Mouse (Mus musculus) adrenal gland, postnatal 14 days (tissue): ENCODE data around the gene Olfm2. TPM values are rescaled to one million over a fixed set of nuclear protein-coding genes. Genes with fewer than 3 reads are reported as not detected.
"Not testable (repeated sequence)": the region's sequence is repeated elsewhere in the genome, so short reads cannot be mapped to it uniquely, and the experiment has no call there.

ENCODE experiments used
- DNase-seq: peaks from one replicate; pipeline ENCODE4 v3.0.0; 2021; ENCODE audit warnings: mixed read lengths
- total RNA-seq: library from RNA; stranded (reverse); gene quantifications from 2 replicates; pipeline ENCODE4 v1.2.3, GENCODE M21; 2021

Olfm2 gene
- total RNA-seq, 1 experiment from 2014 or later = 1.6 TPM

- DNase-seq = no peak
Observed at GRCm38 (mm10) chr9:20652260-20652658, 93.9 kb downstream of the Olfm2 start.

- DNase-seq = peak; percentile 98
Observed at GRCm38 (mm10) chr9:20651602-20652259, 94.4 kb downstream of the Olfm2 start, which contains the start of gene Pin1. Gene Pin1, plus strand, starts transcription at chr9:20652095.

- DNase-seq = peak; percentile 32
Observed at GRCm38 (mm10) chr9:20645121-20645520, 101.0 kb downstream of the Olfm2 start.

GRCm38 (mm10) chr9:20644360-20645081 is 101.6 kb downstream of the Olfm2 start, which contains the start of gene Fbxl12:
Gene Fbxl12, minus strand, starts transcription at chr9:20644767.
- DNase-seq = peak; percentile 88

GRCm38 (mm10) chr9:20643781-20644180 is 102.4 kb downstream of the Olfm2 start:
- DNase-seq = peak; percentile 19

GRCm38 (mm10) chr9:20642896-20643466 is 103.2 kb downstream of the Olfm2 start:
- DNase-seq = peak; percentile 94

GRCm38 (mm10) chr9:20642101-20642895 is 103.9 kb downstream of the Olfm2 start, which contains the start of gene Ubl5:
Gene Ubl5, plus strand, starts transcription at chr9:20642878.
- peak; percentile 92 for DNase-seq

GRCm38 (mm10) chr9:20641501-20641900 is 104.6 kb downstream of the Olfm2 start:
- no peak for DNase-seq

GRCm38 (mm10) chr9:20639486-20639885 is 106.7 kb downstream of the Olfm2 start:
- no peak for DNase-seq

- DNase-seq = no peak
Observed at GRCm38 (mm10) chr9:20638552-20638951, 107.6 kb downstream of the Olfm2 start.

GRCm38 (mm10) chr9:20636790-20637189 is 109.4 kb downstream of the Olfm2 start:
- no peak for DNase-seq

GRCm38 (mm10) chr9:20636256-20636655 is 109.9 kb downstream of the Olfm2 start:
- no peak for DNase-seq

GRCm38 (mm10) chr9:20635676-20636075 is 110.5 kb downstream of the Olfm2 start:
- not testable (repeated sequence) for DNase-seq

- DNase-seq = no peak
Observed at GRCm38 (mm10) chr9:20631332-20631731, 114.8 kb downstream of the Olfm2 start.

Other genes starting within 250 kb of the Olfm2 start
- 44.0 and 46.2 TPM in 2 replicates for gene Zfp266, start 224.9 kb downstream of the Olfm2 start, total RNA-seq
- gene Zfp846, start 165.1 kb downstream of the Olfm2 start, total RNA-seq = 9.2 and 10.8 TPM in 2 replicates
- gene Ubl5, start 103.5 kb downstream of the Olfm2 start, total RNA-seq = 308 TPM in 2 replicates
- gene Fbxl12, start 101.6 kb downstream of the Olfm2 start, total RNA-seq = 15.3 and 18.7 TPM in 2 replicates
- gene Pin1, start 94.3 kb downstream of the Olfm2 start, total RNA-seq = 20.1 and 20.2 TPM in 2 replicates
- 114 and 117 TPM in 2 replicates for gene Col5a3, start 68.7 kb upstream of the Olfm2 start, total RNA-seq
- not detected in 2 replicates for gene Rdh8, start 72.2 kb upstream of the Olfm2 start, total RNA-seq
- 17.6 and 22.7 TPM in 2 replicates for gene A230050P20Rik, start 122.3 kb upstream of the Olfm2 start, total RNA-seq
- 3.4 and 5.3 TPM in 2 replicates for gene Angptl6, start 133.4 kb upstream of the Olfm2 start, total RNA-seq
- gene Ppan, start 141.8 kb upstream of the Olfm2 start, total RNA-seq = 38.0 and 44.2 TPM in 2 replicates
- gene Eif3g, start 152.3 kb upstream of the Olfm2 start, total RNA-seq = 146 and 155 TPM in 2 replicates
- gene Dnmt1, start 213.5 kb upstream of the Olfm2 start, total RNA-seq = 56.0 and 58.0 TPM in 2 replicates
- 9.1 and 11.0 TPM in 2 replicates for gene S1pr2, start 230.4 kb upstream of the Olfm2 start, total RNA-seq